Mouse (Mus musculus): ENCODE measurements around the gene Top1. TPM values are rescaled to one million over a fixed set of nuclear protein-coding genes. Genes with fewer than 3 reads are reported as not detected.

The Top1 gene
- polyA plus RNA-seq (2012; rRNA removed), result 9.0 and 18.0 TPM in 2 replicates

DNA sequence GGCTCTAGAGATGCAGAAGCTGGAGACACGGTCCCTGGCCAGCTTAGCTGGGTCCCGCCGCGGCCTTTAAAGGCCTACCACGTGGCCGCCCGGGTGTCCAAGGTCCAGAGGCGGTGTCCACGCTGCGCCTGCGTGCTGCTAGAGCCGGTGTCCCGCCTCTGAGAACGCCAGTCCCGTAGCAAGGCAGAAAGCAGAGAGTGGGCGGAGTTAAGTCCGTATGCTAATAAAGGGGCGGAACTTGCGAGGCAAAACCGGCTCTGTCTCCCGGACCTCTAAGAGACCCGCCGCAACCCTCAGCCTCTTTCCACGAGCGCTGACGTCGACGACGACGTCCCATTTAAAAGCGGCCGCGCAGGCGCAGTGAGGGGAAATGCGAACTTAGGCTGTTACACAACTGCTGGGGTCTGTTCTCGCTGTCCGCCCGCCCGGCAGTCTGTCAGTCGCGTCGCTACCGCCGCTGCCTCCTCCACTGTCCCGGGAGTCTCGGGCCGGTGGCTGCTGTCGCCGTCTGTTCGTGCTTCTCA, at the start of gene Top1:
TSS of gene Top1 (plus strand) at position 275 of the 524 bp plus-strand sequence.
- under 1% methylated on average over 50 of the region's 50 CpGs for WGBS
- peak within 1 kb of the TSS; percentile 93 for H3K27ac ChIP-seq (ENCODE audit: insufficient read depth, low read depth, low read length)

DNA sequence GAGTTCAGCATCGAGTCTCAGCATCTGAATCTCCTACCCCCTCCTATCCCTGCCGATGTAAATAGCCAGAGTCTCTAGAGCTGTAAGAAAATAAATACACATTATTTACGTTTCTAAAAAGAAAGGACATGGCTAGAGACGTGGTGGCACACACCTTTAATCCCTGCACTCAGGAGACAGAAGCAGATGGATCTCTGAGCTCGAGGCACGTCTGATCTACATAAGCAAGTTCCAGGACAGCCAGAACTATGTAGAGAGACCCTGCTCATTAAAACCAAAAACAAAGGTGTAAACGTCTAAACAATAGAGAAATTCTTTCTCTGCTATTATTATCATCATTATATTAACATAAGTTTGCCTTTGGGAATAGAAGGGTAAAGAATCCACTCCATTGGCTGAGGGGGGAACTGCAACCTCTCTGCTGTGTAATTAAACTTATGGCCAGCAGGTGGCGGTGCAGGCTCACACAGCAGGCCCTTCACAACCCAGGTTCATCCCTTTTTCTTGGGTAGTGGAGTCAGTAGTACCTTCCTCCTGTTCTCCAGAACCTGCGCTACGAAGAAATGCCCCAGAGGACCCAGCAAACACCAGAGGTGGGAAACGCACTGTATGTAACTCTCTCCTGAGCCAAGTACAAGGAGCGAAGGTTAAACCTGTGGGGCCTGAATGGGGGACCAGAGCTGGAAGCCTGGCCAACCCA, 48.0 kb upstream of the Top1 start:
- H3K36me3 ChIP-seq (ENCODE audit: control insufficient read depth, insufficient read depth, low read length), result no peaks in the 10 kb centered on the region
- WGBS, result 29% methylated on average over 12 of the region's 12 CpGs
- H3K4me3 ChIP-seq (ENCODE audit: low read depth, low read length), result no peak overlapping the region
- H3K27ac ChIP-seq (ENCODE audit: insufficient read depth, low read depth, low read length), result no peak overlapping the region
- H3K27me3 ChIP-seq (ENCODE audit: control insufficient read depth, insufficient read depth, low read length), result no peaks in the 10 kb centered on the region
- no peaks in the 10 kb centered on the region for H3K4me1 ChIP-seq (ENCODE audit: control insufficient read depth, insufficient read depth, insufficient read length, low read length)
- TF ChIP-seq CTCF (IDR thresholded peaks at IDR 0.05; ENCODE audit: extremely low read depth, insufficient read length, insufficient replicate concordance, low read depth, low read length), result peak; percentile 99
- TF ChIP-seq POLR2A (IDR thresholded peaks at IDR 0.05; ENCODE audit: low read depth, low read length), result no peak

More for the DNA sequence above, at the start of gene Top1:
- TF ChIP-seq POLR2A (IDR thresholded peaks at IDR 0.05; ENCODE audit: low read depth, low read length) (peak; percentile 96), CTCF (IDR thresholded peaks at IDR 0.05; ENCODE audit: extremely low read depth, insufficient read length, insufficient replicate concordance, low read depth, low read length) (no peak)
- Histone ChIP-seq H3K4me3 (ENCODE audit: low read depth, low read length) (peak within 1 kb of the TSS; percentile 90), H3K36me3 (ENCODE audit: control insufficient read depth, insufficient read depth, low read length) (no peaks in the 10 kb centered on the region; the same call in 1 of the 2 replicates), H3K4me1 (ENCODE audit: control insufficient read depth, insufficient read depth, insufficient read length, low read length) (peaks cover 3% of the 10 kb centered on the region), H3K27me3 (ENCODE audit: control insufficient read depth, insufficient read depth, low read length) (no peaks in the 10 kb centered on the region)

DNA sequence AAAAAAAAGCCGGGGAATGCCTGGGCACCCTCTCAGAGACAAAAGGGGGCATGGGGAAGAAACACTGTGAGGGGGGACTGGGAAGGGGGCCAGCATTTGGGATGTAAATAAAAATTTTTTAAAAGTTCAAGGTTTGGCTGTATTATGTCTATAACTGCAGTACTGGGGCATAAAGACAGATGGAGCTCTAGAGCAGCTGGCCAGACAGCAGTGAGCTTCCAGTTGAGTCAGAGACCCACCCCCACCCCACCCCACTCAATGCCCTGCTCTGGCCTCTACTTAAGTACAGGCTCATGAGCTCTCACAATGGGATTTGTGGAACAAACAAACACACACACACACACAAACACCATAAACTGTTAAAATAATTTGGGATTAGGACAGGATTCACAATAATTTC, 43.9 kb upstream of the Top1 start:
- 38% methylated on average over 1 of the region's 1 CpGs for WGBS
- TF ChIP-seq CTCF (IDR thresholded peaks at IDR 0.05; ENCODE audit: extremely low read depth, insufficient read length, insufficient replicate concordance, low read depth, low read length), result peak; percentile 83; the same call in 1 of the 2 replicates
- no peak for TF ChIP-seq POLR2A (IDR thresholded peaks at IDR 0.05; ENCODE audit: low read depth, low read length)
- no peaks in the 10 kb centered on the region for H3K36me3 ChIP-seq (ENCODE audit: control insufficient read depth, insufficient read depth, low read length)
- no peak overlapping the region for H3K27ac ChIP-seq (ENCODE audit: insufficient read depth, low read depth, low read length)
- H3K27me3 ChIP-seq (ENCODE audit: control insufficient read depth, insufficient read depth, low read length), result no peaks in the 10 kb centered on the region
- no peaks in the 10 kb centered on the region for H3K4me1 ChIP-seq (ENCODE audit: control insufficient read depth, insufficient read depth, insufficient read length, low read length)
- no peak overlapping the region for H3K4me3 ChIP-seq (ENCODE audit: low read depth, low read length)

DNA sequence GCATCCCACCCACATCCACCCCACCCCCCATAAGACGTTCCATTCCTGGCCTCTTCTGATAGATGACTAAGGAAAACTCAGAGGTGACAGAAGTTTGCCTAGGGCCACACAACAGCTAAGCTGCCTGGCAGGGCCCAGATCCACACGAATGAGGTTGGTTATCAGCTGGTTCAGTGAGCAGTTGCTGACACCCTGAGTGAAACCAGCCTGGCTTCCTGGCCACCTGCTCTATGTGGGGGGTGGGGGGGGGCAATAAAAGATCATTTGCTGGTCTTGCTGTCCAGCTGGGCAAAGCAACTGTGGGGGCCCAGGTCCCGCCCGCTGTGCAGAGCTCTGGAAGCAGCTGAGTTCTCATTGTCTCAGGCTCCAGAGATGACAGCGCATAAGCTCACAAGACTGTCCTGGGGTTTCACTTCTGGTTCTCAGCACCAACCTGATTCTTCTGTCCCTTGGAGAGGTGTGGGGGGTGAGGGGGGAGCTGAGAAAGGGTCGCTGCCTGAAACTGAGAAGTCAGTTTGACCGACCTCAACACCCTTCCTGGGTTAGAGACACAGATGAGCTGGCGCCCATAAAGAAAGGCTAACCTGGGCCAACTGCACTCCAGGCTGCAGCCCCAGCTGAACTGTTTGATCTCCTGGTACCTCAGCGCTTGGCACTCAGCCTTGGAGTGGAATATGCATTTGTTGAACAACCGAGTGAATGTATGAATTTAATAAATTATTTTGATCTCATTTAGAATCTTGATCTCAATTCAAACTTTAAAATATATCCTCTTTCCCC, 42.3 kb upstream of the Top1 start:
- no peaks in the 10 kb centered on the region for H3K4me1 ChIP-seq (ENCODE audit: control insufficient read depth, insufficient read depth, insufficient read length, low read length)
- 62% methylated on average over 10 of the region's 10 CpGs for WGBS
- no peaks in the 10 kb centered on the region for H3K36me3 ChIP-seq (ENCODE audit: control insufficient read depth, insufficient read depth, low read length)
- H3K4me3 ChIP-seq (ENCODE audit: low read depth, low read length), result no peak overlapping the region
- no peaks in the 10 kb centered on the region for H3K27me3 ChIP-seq (ENCODE audit: control insufficient read depth, insufficient read depth, low read length)
- H3K27ac ChIP-seq (ENCODE audit: insufficient read depth, low read depth, low read length), result no peak overlapping the region
- TF ChIP-seq POLR2A (IDR thresholded peaks at IDR 0.05; ENCODE audit: low read depth, low read length) (no peak), CTCF (IDR thresholded peaks at IDR 0.05; ENCODE audit: extremely low read depth, insufficient read length, insufficient replicate concordance, low read depth, low read length) (no peak)

DNA sequence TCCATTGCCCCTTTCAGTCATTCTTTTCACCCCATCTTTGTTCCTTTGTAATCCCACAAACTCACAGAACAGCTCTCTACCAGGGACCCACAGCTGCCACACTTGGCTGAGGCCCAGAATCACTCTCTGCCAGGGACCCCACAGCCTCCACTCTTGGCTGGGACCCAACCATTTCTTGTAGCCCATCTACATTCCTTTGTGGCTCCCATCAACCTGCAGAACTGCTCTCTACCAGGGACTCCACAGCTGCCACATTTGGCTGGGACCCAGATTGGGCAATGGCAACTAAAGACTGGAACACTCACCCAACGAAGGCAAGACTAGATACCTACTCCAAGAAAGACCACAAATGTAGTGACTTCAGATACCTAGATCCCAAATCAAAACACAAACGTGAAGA, 35.7 kb upstream of the Top1 start:
- 33% methylated on average over 2 of the region's 2 CpGs for WGBS
- no peaks in the 10 kb centered on the region for H3K36me3 ChIP-seq (ENCODE audit: control insufficient read depth, insufficient read depth, low read length)
- no peaks in the 10 kb centered on the region for H3K4me1 ChIP-seq (ENCODE audit: control insufficient read depth, insufficient read depth, insufficient read length, low read length)
- H3K27me3 ChIP-seq (ENCODE audit: control insufficient read depth, insufficient read depth, low read length), result no peaks in the 10 kb centered on the region
- no peak overlapping the region for H3K4me3 ChIP-seq (ENCODE audit: low read depth, low read length)
- no peak overlapping the region for H3K27ac ChIP-seq (ENCODE audit: insufficient read depth, low read depth, low read length)
- TF ChIP-seq CTCF (IDR thresholded peaks at IDR 0.05; ENCODE audit: extremely low read depth, insufficient read length, insufficient replicate concordance, low read depth, low read length), result no peak
- no peak for TF ChIP-seq POLR2A (IDR thresholded peaks at IDR 0.05; ENCODE audit: low read depth, low read length)

DNA sequence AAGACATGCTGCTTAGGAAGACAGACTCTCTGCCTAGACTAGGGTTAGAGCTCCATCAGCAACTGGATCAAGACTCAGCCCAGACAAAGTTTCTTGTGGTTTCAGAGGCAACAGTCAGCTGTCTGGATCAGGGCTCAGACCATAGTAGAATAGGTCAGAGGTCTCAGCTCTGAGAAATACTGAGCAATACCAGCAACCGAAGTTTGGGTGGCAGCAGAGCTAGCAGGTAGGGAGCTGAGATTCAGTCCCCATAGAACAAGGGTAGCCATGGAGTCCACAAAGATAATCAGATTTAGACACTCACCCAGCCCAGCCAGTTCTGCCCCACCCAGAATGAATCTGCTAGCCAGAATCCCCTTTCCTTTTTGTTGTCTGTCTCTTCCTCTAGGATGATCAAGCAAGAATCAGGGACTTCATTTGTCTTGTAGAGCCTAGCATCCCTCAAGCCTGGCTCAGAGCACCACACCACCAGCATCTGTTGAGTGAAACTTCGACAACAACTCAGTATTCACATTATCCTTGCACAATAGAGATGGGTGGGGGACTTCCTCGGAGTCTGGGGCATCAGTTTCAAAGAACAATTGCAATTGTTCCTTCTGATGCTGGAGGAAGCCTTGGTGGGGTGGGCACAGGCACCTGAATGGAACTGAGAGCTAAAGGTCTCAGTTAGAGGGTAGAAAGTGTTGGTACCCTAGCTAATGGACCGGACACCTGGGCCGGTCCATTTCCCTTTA, 32.3 kb upstream of the Top1 start:
- TF ChIP-seq POLR2A (IDR thresholded peaks at IDR 0.05; ENCODE audit: low read depth, low read length), result no peak
- no peak for TF ChIP-seq CTCF (IDR thresholded peaks at IDR 0.05; ENCODE audit: extremely low read depth, insufficient read length, insufficient replicate concordance, low read depth, low read length)
- Histone ChIP-seq H3K36me3 (ENCODE audit: control insufficient read depth, insufficient read depth, low read length) (no peaks in the 10 kb centered on the region), H3K4me3 (ENCODE audit: low read depth, low read length) (no peak overlapping the region), H3K27ac (ENCODE audit: insufficient read depth, low read depth, low read length) (no peak overlapping the region), H3K4me1 (ENCODE audit: control insufficient read depth, insufficient read depth, insufficient read length, low read length) (no peaks in the 10 kb centered on the region), H3K27me3 (ENCODE audit: control insufficient read depth, insufficient read depth, low read length) (no peaks in the 10 kb centered on the region)
- 73% methylated on average over 5 of the region's 5 CpGs for WGBS
